Mouse (Mus musculus): ENCODE measurements around the gene Pdzd3. TPM values are rescaled to one million over a fixed set of nuclear protein-coding genes. Genes with fewer than 3 reads are reported as not detected.

Pdzd3 gene
- not detected in 4 replicates for total RNA-seq (2023)

DNA sequence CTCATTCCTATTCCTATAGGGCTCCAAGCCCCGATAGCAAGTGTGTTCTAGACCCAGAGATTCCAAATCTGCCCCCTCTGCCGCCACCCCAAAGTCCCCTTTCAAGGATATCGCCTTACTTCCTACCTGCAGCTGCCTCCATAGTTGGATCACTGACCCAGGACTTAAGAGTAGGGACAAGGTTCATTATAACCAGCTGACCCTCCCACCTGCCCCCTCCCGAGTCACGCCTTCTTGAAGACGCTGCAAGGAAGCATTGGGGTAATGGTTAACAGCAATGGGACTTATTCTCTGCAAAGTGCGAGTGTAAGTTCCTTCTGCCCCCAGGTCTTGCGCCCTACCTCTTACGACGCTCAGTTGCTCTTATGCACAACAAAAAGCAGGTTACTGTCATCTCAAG is at the start of gene Pdzd3:
Gene Pdzd3, minus strand, starts transcription at position 158 of the 400 bp plus-strand sequence.

DNA sequence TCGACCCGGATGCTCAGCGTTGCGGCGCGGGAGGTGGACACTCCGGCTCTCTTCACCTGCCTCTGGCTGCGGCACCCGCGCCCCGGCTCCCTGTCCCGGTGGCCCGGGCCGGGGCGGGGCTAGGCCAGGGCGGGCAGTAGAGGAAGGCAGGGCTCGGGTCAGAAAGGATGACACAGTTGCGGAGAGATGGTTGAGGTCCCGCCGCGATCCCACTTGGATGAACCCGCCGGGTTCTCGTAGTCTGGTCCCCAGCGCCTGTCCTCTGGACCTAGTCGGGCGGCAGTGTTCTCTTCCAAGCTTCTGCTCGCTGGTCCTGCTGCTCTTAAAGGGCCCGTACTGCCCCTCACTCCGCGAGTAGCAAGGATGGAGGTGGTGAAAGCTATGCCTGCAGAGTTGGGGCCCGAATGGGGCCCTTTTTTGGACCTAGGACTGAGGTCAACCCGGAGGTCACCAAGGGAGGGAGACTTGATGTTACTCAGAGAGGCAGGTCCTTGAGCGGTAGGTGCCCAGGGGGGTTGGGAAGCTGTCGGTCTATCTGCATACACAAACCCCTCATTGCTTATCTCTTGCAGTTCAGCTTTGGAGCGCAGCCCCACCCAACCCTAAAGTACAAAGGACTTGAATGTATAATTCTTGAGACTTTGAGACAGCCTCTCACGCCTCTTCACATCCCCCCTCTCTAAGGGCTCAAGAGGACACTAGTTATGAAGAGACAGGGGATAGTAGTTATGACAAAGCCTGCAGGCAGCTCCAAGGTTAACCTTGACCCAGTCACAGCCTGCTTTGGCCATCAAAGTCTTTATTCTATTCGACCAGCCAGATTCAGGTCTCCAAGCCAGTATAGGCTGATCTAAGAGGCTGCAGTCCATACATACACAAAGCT is 37.0 kb upstream of the Pdzd3 start, which contains the start of gene Abcg4:
Gene Abcg4, minus strand, starts transcription at position 540 of the 883 bp plus-strand sequence.

DNA sequence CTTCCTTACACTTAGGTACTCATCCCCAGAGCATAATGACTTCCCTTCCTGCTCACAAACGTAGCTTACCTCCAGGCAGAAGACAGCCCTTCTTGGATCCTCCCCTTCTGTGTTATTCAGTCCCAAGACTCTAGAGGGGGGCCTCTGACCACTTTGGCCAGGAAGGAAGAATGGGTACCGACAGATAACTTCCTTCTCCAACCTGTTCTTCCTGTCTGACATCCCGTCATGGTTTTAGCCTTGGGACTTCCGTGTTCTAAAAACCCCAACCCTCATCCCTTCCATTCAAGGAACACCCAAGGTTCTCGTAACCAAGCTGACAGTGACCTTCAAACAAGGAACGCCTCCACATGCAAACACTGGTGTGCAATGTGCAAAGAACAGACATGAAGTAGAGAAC is 17.2 kb upstream of the Pdzd3 start, which contains the start of gene Nlrx1:
Gene Nlrx1, minus strand, starts transcription at position 168 of the 400 bp plus-strand sequence.

GRCm38 (mm10) chr9:44240399-44240798 is 10.9 kb downstream of the Pdzd3 start, which contains the start of gene Ccdc153:
Gene Ccdc153, plus strand, starts transcription at chr9:44240676.

DNA sequence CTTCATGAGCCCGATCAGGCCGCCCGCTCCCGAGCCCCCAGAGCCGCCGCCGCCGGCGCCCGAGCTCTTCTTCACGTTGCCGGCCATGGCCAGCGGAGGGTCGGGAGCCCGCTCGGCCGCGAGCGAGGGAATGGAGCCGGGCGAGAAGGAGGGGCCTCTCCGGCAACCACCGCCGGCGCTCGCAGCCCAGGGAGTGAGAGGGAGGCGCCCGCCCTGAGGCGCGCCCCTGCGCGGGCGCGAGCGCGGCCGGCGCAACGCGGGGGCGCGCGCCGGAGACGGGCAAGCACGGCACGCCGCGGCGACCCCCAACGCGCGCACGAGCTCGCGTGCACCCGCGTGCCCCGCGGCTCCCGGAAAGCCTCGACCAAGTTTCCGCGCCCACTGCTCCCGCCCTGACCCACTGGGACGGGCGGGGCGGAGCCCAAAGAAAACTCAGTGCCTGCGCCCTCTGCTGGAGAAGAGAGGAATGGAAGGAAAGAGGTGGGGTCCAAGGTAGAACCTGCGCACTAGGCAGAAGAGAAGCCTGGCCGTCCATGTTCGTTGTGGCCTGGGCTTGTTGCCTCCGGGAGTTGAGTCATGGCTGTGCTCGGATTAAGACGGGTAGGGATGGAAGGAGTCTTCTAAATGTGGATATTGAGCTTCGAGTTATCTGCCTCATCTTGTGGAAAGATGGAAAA is 17.3 kb downstream of the Pdzd3 start, which contains the start of gene Cbl:
Gene Cbl, minus strand, starts transcription at position 248 of the 677 bp plus-strand sequence.

Other genes starting within 250 kb of the Pdzd3 start
- gene Thy1, start 208.1 kb downstream of the Pdzd3 start, total RNA-seq (2023), result 1.4 to 3.1 TPM (median 2.6 TPM) in 4 replicates
- 19.0 to 31.1 TPM (median 23.0 TPM) in 4 replicates for gene Usp2, start 184.4 kb downstream of the Pdzd3 start, total RNA-seq (2023)
- 0.55 to 0.73 TPM (median 0.69 TPM) in 3 of 4 replicates, not detected in the other for gene Mfrp, start 149.7 kb downstream of the Pdzd3 start, total RNA-seq (2023)
- gene C1qtnf5, start 144.2 kb downstream of the Pdzd3 start, total RNA-seq (2023), result 2.8 TPM in 1 of 4 replicates, not detected in the others
- 0.21 TPM in 1 of 4 replicates, not detected in the others for gene Gm49380, start 138.0 kb downstream of the Pdzd3 start, total RNA-seq (2023)
- gene Rnf26, start 138.0 kb downstream of the Pdzd3 start, total RNA-seq (2023), result 17.2 to 23.5 TPM (median 20.6 TPM) in 4 replicates
- gene Mcam, start 117.0 kb downstream of the Pdzd3 start, total RNA-seq (2023), result 0.20 to 0.27 TPM (median 0.27 TPM) in 3 of 4 replicates, not detected in the other
- gene Cbl, start 17.4 kb downstream of the Pdzd3 start, total RNA-seq (2023), result 133 to 146 TPM (median 140 TPM) in 4 replicates
- gene Ccdc153, start 10.8 kb downstream of the Pdzd3 start, total RNA-seq (2023), result not detected in 4 replicates
- 4.3 to 6.5 TPM (median 6.0 TPM) in 4 replicates for gene Nlrx1, start 17.1 kb upstream of the Pdzd3 start, total RNA-seq (2023)
- gene Abcg4, start 37.1 kb upstream of the Pdzd3 start, total RNA-seq (2023), result not detected in 4 replicates
- gene Hinfp, start 54.2 kb upstream of the Pdzd3 start, total RNA-seq (2023), result 52.6 to 65.7 TPM (median 58.7 TPM) in 4 replicates
- 17.0 to 21.3 TPM (median 20.4 TPM) in 4 replicates for gene C2cd2l, start 68.8 kb upstream of the Pdzd3 start, total RNA-seq (2023)
- gene Dpagt1, start 74.5 kb upstream of the Pdzd3 start, total RNA-seq (2023), result 8.1 to 11.0 TPM (median 9.4 TPM) in 4 replicates
- 34.2 to 44.5 TPM (median 37.9 TPM) in 4 replicates for gene H2afx, start 83.2 kb upstream of the Pdzd3 start, total RNA-seq (2023)
- gene Hmbs, start 92.8 kb upstream of the Pdzd3 start, total RNA-seq (2023), result 14.8 to 18.8 TPM (median 16.7 TPM) in 4 replicates
- gene Vps11, start 110.2 kb upstream of the Pdzd3 start, total RNA-seq (2023), result 60.1 to 72.9 TPM (median 69.4 TPM) in 4 replicates
- gene Hyou1, start 128.0 kb upstream of the Pdzd3 start, total RNA-seq (2023), result 74.5 to 88.3 TPM (median 81.6 TPM) in 4 replicates
- 16.5 to 19.7 TPM (median 17.7 TPM) in 4 replicates for gene Slc37a4, start 145.4 kb upstream of the Pdzd3 start, total RNA-seq (2023)
- gene Rps25, start 155.7 kb upstream of the Pdzd3 start, total RNA-seq (2023), result 2,372 to 2,652 TPM (median 2,528 TPM) in 4 replicates
- gene Trappc4, start 156.1 kb upstream of the Pdzd3 start, total RNA-seq (2023), result 56.6 to 62.6 TPM (median 60.0 TPM) in 4 replicates
- 38.7 to 53.8 TPM (median 40.0 TPM) in 4 replicates for gene Ccdc84, start 167.1 kb upstream of the Pdzd3 start, total RNA-seq (2023)
- not detected in 4 replicates for gene Foxr1, start 189.7 kb upstream of the Pdzd3 start, total RNA-seq (2023)
- not detected in 4 replicates for gene Upk2, start 203.5 kb upstream of the Pdzd3 start, total RNA-seq (2023)
- gene Bcl9l, start 231.4 kb upstream of the Pdzd3 start, total RNA-seq (2023), result 95.6 to 104 TPM (median 102 TPM) in 4 replicates

All from B cell, adult 62 days (primary cell).